Mouse (Mus musculus) C2C12 (cell line): ENCODE measurements at regions not wholly inside any gene's neighbourhood (a gene's known extent, or its start where the extent isn't known, plus 50 kb on each side); places are given as distances from the start of the nearest gene placed in this dataset.

Experiments
- H3K27me3 ChIP-seq: one replicate; pipeline ENCODE4 v1.6.1; 2011; ENCODE audit not compliant: control insufficient read depth, insufficient read depth, insufficient read length
- H3K36me3 ChIP-seq: one replicate; pipeline ENCODE4 v1.6.1; 2011; ENCODE audit not compliant: control insufficient read depth, insufficient read depth
- H3K4me3 ChIP-seq: one replicate; pipeline ENCODE4 v1.5.1; 2011; ENCODE audit warnings: mild to moderate bottlenecking, control low read depth; ENCODE audit not compliant: poor library complexity, insufficient read depth, severe bottlenecking
- H3K79me2 ChIP-seq: one replicate; pipeline ENCODE4 v1.6.1; 2011; ENCODE audit not compliant: control insufficient read depth, insufficient read depth
- H3K79me3 ChIP-seq: one replicate; pipeline ENCODE4 v1.6.1; 2011; ENCODE audit warnings: low read depth, control low read depth
- H3ac ChIP-seq: one replicate; pipeline ENCODE3; 2011; ENCODE audit warnings: low read depth; ENCODE audit not compliant: control insufficient read depth, insufficient read length
- CEBPB ChIP-seq: IDR thresholded peaks from one replicate; pipeline ENCODE4 v1.6.1; 2011; ENCODE audit warnings: low read depth, mild to moderate bottlenecking, control low read depth, moderate library complexity
- CTCF ChIP-seq: IDR thresholded peaks from one replicate; pipeline ENCODE4 v1.5.1; 2011; ENCODE audit not compliant: control insufficient read depth, insufficient read depth, insufficient read length
- FOSL1 ChIP-seq: IDR thresholded peaks from one replicate; pipeline ENCODE4 v1.8.0; 2011; ENCODE audit warnings: mild to moderate bottlenecking, low read length; ENCODE audit not compliant: poor library complexity, insufficient read depth, severe bottlenecking
- MAX ChIP-seq: IDR thresholded peaks from one replicate; pipeline ENCODE4 v1.6.1; 2011; ENCODE audit warnings: mild to moderate bottlenecking, control low read depth
- MYOD1 ChIP-seq: IDR thresholded peaks from one replicate; pipeline ENCODE4 v1.6.1; 2011; ENCODE audit warnings: low read depth; ENCODE audit not compliant: control insufficient read depth, insufficient read length
- MYOG ChIP-seq: IDR thresholded peaks from one replicate; pipeline ENCODE4 v1.6.1; 2011; ENCODE audit not compliant: control insufficient read depth, insufficient read length; ENCODE audit errors: extremely low read depth
- USF1 ChIP-seq: IDR thresholded peaks from one replicate; pipeline ENCODE4 v1.6.1; 2011; ENCODE audit warnings: low read depth, mild to moderate bottlenecking, control low read depth, moderate library complexity

DNA sequence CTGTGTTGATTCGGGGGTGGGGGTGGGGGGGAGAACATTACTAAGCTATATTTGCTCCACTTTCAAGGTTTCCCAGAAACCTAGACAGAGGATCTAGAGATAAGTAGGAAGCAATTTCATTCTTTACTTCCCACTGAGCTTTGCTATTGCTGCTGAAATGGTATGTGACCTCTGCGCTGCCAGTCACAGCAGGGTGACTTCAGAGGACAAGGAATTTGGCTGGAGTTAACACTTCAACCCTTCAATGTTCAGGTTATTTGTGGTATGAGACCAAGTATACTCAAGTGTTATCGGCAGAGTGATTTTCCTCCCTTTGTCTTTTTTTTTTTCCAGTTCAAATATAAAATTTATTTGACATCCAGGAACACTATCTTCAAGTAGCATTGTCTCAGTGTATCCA is 128.3 kb downstream of the 1700017N19Rik start:
- no peaks in the 10 kb centered on the region for H3K79me2 ChIP-seq
- no peaks in the 10 kb centered on the region for H3K79me3 ChIP-seq
- H3K36me3 ChIP-seq, result no peaks in the 10 kb centered on the region
- H3K4me3 ChIP-seq, result no peak overlapping the region
- no peak overlapping the region for H3ac ChIP-seq
- H3K27me3 ChIP-seq, result no peaks in the 10 kb centered on the region
- TF ChIP-seq MYOD1 (no peak), CTCF (no peak), MAX (no peak), MYOG (no peak), USF1 (no peak), FOSL1 (no peak), CEBPB (no peak)

DNA sequence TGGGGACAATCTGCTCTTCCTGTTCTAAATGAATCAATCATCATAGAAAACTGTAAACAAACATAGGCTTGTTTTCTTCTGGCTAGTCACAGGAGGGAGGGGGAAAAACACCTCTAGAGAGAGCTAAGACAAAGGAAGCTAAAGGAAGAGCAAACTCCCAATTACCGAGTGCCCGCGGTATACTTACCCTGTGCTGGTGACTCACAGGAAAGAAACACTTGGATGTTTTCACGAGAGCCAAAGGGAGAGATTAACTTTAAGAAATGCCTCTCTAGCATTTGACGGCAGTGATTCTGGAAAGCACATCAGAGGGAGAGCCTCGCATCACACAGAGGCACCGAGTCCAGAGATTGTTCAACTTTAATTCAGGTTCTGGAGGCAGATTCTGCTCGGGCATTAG is 151.0 kb downstream of the 1700017N19Rik start:
- Histone ChIP-seq H3K27me3 (no peaks in the 10 kb centered on the region), H3K79me2 (no peaks in the 10 kb centered on the region)
- no peak for TF ChIP-seq MYOG
- TF ChIP-seq USF1, result no peak
- TF ChIP-seq MAX, result no peak
- no peak for TF ChIP-seq FOSL1
- TF ChIP-seq CEBPB, result no peak
- TF ChIP-seq CTCF, result no peak
- TF ChIP-seq MYOD1, result no peak

DNA sequence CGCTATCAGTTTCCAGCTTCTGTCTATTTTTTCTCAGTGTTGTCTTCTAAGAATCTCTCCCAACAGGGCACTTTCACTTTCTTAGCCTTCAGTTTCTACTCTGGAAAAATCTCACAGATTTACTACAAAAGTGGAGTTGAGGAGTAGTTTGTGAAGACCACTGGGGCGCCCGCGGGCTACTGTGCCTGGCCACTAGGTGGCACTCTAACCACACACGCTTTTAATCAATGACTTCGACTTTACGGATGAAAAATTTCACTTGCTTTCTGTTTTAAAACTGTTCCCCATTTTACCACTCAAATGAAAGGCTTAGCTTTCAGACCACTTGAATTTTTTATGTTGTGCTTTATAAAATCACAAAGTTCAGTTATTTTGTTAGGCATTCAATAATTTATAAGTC is 151.8 kb downstream of the 1700017N19Rik start:
- no peak overlapping the region for H3K4me3 ChIP-seq
- H3K79me3 ChIP-seq, result no peaks in the 10 kb centered on the region
- no peaks in the 10 kb centered on the region for H3K36me3 ChIP-seq
- H3ac ChIP-seq, result no peak overlapping the region
- TF ChIP-seq FOSL1 (no peak), CTCF (peak; percentile 28)
- no peaks in the 10 kb centered on the region for H3K27me3 ChIP-seq
- H3K79me2 ChIP-seq, result no peaks in the 10 kb centered on the region

More for the DNA sequence above, 151.0 kb downstream of the 1700017N19Rik start:
- Histone ChIP-seq H3ac (no peak overlapping the region), H3K36me3 (no peaks in the 10 kb centered on the region), H3K4me3 (no peak overlapping the region), H3K79me3 (no peaks in the 10 kb centered on the region)

DNA sequence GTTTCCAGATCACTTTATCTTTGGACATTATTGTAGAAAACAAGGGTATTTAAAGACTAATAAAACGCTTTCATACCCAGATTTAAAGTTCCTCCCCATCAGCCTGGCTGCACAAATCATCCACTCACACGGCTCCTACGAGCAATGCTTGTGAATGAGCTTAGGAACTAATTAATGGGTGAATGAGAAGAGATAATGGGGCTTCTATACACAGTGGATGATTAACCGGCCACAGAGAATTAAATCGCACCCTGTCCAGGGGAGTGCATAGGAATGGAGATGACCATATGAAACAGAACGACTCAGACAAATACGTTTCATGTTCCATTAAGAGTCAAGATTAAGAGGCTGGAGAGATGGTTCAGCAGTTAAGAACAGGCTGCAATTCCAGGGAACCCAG is 155.9 kb downstream of the 1700017N19Rik start:
- no peak for TF ChIP-seq MYOG
- H3K36me3 ChIP-seq, result no peaks in the 10 kb centered on the region
- no peaks in the 10 kb centered on the region for H3K79me2 ChIP-seq
- H3K4me3 ChIP-seq, result no peak overlapping the region
- H3K79me3 ChIP-seq, result no peaks in the 10 kb centered on the region
- no peak overlapping the region for H3ac ChIP-seq
- H3K27me3 ChIP-seq, result no peaks in the 10 kb centered on the region

DNA sequence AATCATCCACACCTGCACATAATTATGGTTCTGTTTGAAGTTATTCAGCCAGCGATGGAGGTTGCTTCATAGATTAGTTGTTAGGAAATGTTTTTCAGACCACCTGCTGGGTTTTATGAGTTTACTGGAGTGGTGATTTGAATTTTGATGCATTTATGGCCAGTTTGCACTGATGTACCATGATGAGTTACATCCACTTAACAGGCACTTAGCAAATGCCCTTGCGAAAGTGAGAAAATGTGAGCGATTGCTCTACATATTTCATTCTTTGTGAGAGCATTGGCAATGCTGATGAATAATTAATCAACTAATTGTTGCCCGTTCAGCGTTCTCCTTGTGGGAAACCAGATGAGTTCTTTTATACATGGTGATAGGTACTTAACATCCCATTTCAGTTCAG is 164.7 kb downstream of the 1700017N19Rik start:
- Histone ChIP-seq H3ac (no peak overlapping the region), H3K27me3 (no peaks in the 10 kb centered on the region), H3K79me3 (no peaks in the 10 kb centered on the region), H3K79me2 (no peaks in the 10 kb centered on the region), H3K4me3 (no peak overlapping the region), H3K36me3 (no peaks in the 10 kb centered on the region)
- TF ChIP-seq MYOD1, result no peak
- TF ChIP-seq MYOG, result no peak
- TF ChIP-seq USF1, result no peak
- TF ChIP-seq CTCF, result no peak
- TF ChIP-seq CEBPB, result no peak
- no peak for TF ChIP-seq MAX

DNA sequence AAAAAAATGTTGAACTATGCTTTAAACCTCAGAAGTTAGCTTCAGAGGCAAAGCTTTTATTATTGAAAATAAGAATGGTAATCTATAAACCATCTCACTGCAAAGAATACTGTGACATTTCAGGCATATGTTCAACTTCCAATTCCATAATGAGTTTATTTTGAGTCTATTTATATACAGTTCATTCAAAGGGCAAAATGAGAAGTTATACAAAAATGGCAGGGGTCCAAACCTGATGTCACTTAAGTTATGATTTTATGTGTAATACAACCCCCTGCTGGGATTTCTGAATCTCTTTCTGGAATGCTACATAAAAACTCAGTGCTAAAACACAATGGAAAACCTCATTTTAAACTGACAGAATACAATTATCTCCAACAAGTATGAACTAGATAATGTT is 184.0 kb downstream of the 1700017N19Rik start:
- H3K79me3 ChIP-seq, result no peaks in the 10 kb centered on the region
- no peak for TF ChIP-seq USF1
- no peak for TF ChIP-seq CEBPB
- TF ChIP-seq FOSL1, result no peak
- no peak for TF ChIP-seq MAX
- TF ChIP-seq CTCF, result no peak
- no peak for TF ChIP-seq MYOD1
- TF ChIP-seq MYOG, result no peak
- H3K79me2 ChIP-seq, result no peaks in the 10 kb centered on the region
- no peaks in the 10 kb centered on the region for H3K36me3 ChIP-seq
- H3K27me3 ChIP-seq, result no peaks in the 10 kb centered on the region
- no peak overlapping the region for H3K4me3 ChIP-seq
- no peak overlapping the region for H3ac ChIP-seq

DNA sequence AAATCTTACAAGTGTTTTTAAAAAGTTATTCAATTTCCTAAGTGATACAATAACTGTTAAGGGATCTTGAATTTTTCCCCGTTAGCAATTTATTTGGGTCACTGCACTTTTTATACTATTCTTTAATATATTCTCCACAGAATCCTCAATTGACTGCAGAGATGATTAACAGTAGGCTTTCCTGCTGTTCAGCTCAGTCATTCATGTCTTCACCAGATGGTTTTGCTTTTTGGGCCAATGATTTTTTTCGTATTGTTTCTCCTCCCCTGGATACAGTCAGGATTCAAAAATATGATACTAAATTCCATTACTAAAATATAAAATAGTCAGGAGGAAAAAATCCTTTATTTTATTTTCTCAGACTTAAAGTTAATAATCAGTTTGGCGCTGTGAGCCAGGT is 201.9 kb downstream of the 1700017N19Rik start:
- H3K4me3 ChIP-seq, result no peak overlapping the region
- H3K79me2 ChIP-seq, result no peaks in the 10 kb centered on the region
- H3K36me3 ChIP-seq, result no peaks in the 10 kb centered on the region
- H3K27me3 ChIP-seq, result no peaks in the 10 kb centered on the region
- no peaks in the 10 kb centered on the region for H3K79me3 ChIP-seq
- no peak overlapping the region for H3ac ChIP-seq
- TF ChIP-seq MAX, result no peak
- no peak for TF ChIP-seq CEBPB
- TF ChIP-seq MYOG, result no peak
- TF ChIP-seq FOSL1, result no peak
- TF ChIP-seq USF1, result no peak
- no peak for TF ChIP-seq CTCF
- TF ChIP-seq MYOD1, result no peak
